Mouse (Mus musculus): ENCODE results near the gene Opn5. TPM values are rescaled to one million over a fixed set of nuclear protein-coding genes. Genes with fewer than 3 reads are reported as not detected.

The Opn5 gene
- polyA plus RNA-seq, 1 experiment from 2014 or later: not detected

DNA sequence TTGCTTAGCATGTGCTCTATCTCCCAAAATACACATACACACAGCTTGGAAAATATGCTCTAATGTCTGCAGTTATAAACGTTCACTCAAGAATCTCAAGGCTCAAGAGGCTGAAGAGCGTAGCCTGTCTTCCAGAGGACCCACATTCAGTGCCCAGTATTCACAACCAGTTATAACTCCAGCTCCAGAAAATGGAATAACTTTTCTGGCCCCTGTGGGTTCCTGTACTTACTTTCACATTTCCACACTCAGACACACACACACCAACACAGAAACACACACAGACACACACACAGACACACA is 28.2 kb downstream of the Opn5 start:
- Histone ChIP-seq H3K27ac (ENCODE audit: low read depth, low read length) (no peak overlapping the region), H3K27me3 (ENCODE audit: control insufficient read depth, insufficient read depth, low read length) (no peaks in the 10 kb centered on the region), H3K4me2 (ENCODE audit: low read depth) (no peak overlapping the region), H3K9ac (ENCODE audit: low read length) (no peak overlapping the region), H3K9me3 (ENCODE audit: control insufficient read depth, low read length) (no peaks in the 10 kb centered on the region), H3K4me1 (ENCODE audit: control insufficient read depth, insufficient read depth, low read length) (no peaks in the 10 kb centered on the region), H3K4me3 (ENCODE audit: low read depth, low read length) (no peak overlapping the region), H3K36me3 (ENCODE audit: control insufficient read depth, insufficient read depth, low read length) (no peaks in the 10 kb centered on the region)
- ATAC-seq (ENCODE audit: insufficient read depth, low FRiP score, low TSS enrichment): no peak
- DNase-seq (ENCODE audit: low spot score): no peak
- 86% methylated on average over 2 of the region's 2 CpGs for WGBS

GRCm38 (mm10) chr17:42582281-42583028 is 28.7 kb downstream of the Opn5 start:
- WGBS: 53% methylated on average over 1 of the region's 1 CpGs
- no peak overlapping the region for H3K4me3 ChIP-seq (ENCODE audit: low read depth, low read length)

DNA sequence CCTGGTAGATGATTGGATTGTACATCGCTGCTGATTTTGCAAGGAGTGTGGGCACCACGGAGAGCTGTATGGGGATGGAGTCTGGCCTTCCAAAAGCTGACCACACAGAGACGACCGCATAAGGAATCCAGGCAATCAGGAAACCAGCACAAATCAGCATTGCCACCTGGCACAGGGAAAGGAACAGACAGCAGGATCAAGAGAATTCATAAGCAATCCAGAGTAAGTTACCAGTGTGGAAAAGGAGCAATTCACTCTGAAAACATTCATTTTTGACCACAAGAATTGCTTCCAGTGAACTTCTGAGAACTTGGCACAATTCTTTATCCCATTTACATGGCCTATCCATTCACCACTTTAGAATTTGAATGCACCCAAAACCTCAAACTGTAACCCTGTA is 30.6 kb downstream of the Opn5 start:
- H3K36me3 ChIP-seq (ENCODE audit: control insufficient read depth, insufficient read depth, low read length): no peaks in the 10 kb centered on the region
- H3K27ac ChIP-seq (ENCODE audit: low read depth, low read length): no peak overlapping the region
- no peak for DNase-seq (ENCODE audit: low spot score)
- no peak for ATAC-seq (ENCODE audit: insufficient read depth, low FRiP score, low TSS enrichment)
- WGBS: 82% methylated on average over 4 of the region's 4 CpGs
- no peak overlapping the region for H3K4me2 ChIP-seq (ENCODE audit: low read depth)
- no peak overlapping the region for H3K4me3 ChIP-seq (ENCODE audit: low read depth, low read length)
- H3K9me3 ChIP-seq (ENCODE audit: control insufficient read depth, low read length): no peaks in the 10 kb centered on the region
- no peaks in the 10 kb centered on the region for H3K27me3 ChIP-seq (ENCODE audit: control insufficient read depth, insufficient read depth, low read length)
- H3K9ac ChIP-seq (ENCODE audit: low read length): no peak overlapping the region
- no peaks in the 10 kb centered on the region for H3K4me1 ChIP-seq (ENCODE audit: control insufficient read depth, insufficient read depth, low read length)

More at GRCm38 (mm10) chr17:42582281-42583028, 28.7 kb downstream of the Opn5 start:
- no peak overlapping the region for H3K9ac ChIP-seq (ENCODE audit: low read length)
- ATAC-seq (ENCODE audit: insufficient read depth, low FRiP score, low TSS enrichment) (no peak), DNase-seq (ENCODE audit: low spot score) (no peak)
- H3K9me3 ChIP-seq (ENCODE audit: control insufficient read depth, low read length): no peaks in the 10 kb centered on the region
- H3K4me1 ChIP-seq (ENCODE audit: control insufficient read depth, insufficient read depth, low read length): no peaks in the 10 kb centered on the region
- H3K27ac ChIP-seq (ENCODE audit: low read depth, low read length): no peak overlapping the region
- H3K27me3 ChIP-seq (ENCODE audit: control insufficient read depth, insufficient read depth, low read length): no peaks in the 10 kb centered on the region
- no peak overlapping the region for H3K4me2 ChIP-seq (ENCODE audit: low read depth)
- H3K36me3 ChIP-seq (ENCODE audit: control insufficient read depth, insufficient read depth, low read length): no peaks in the 10 kb centered on the region

- Histone ChIP-seq H3K4me2 (ENCODE audit: low read depth) (no peak overlapping the region), H3K27me3 (ENCODE audit: control insufficient read depth, insufficient read depth, low read length) (no peaks in the 10 kb centered on the region), H3K36me3 (ENCODE audit: control insufficient read depth, insufficient read depth, low read length) (no peaks in the 10 kb centered on the region), H3K9me3 (ENCODE audit: control insufficient read depth, low read length) (no peaks in the 10 kb centered on the region), H3K4me1 (ENCODE audit: control insufficient read depth, insufficient read depth, low read length) (no peaks in the 10 kb centered on the region), H3K9ac (ENCODE audit: low read length) (no peak overlapping the region), H3K27ac (ENCODE audit: low read depth, low read length) (no peak overlapping the region), H3K4me3 (ENCODE audit: low read depth, low read length) (no peak overlapping the region)
- DNase-seq (ENCODE audit: low spot score) (no peak), ATAC-seq (ENCODE audit: insufficient read depth, low FRiP score, low TSS enrichment) (no peak)
- WGBS: 93% methylated on average over 3 of the region's 3 CpGs
These were observed 31.0 kb downstream of the Opn5 start for GRCm38 (mm10) chr17:42580196-42580595.

GRCm38 (mm10) chr17:42576671-42577168 is 34.5 kb downstream of the Opn5 start:
- Histone ChIP-seq H3K4me1 (ENCODE audit: control insufficient read depth, insufficient read depth, low read length) (no peaks in the 10 kb centered on the region), H3K9ac (ENCODE audit: low read length) (no peak overlapping the region), H3K4me2 (ENCODE audit: low read depth) (no peak overlapping the region), H3K27ac (ENCODE audit: low read depth, low read length) (no peak overlapping the region), H3K27me3 (ENCODE audit: control insufficient read depth, insufficient read depth, low read length) (no peaks in the 10 kb centered on the region), H3K4me3 (ENCODE audit: low read depth, low read length) (no peak overlapping the region), H3K9me3 (ENCODE audit: control insufficient read depth, low read length) (no peaks in the 10 kb centered on the region), H3K36me3 (ENCODE audit: control insufficient read depth, insufficient read depth, low read length) (no peaks in the 10 kb centered on the region)
- WGBS: 41% methylated on average over 6 of the region's 6 CpGs
- peak; percentile 13 for DNase-seq (ENCODE audit: low spot score)
- ATAC-seq (ENCODE audit: insufficient read depth, low FRiP score, low TSS enrichment): no peak

DNA sequence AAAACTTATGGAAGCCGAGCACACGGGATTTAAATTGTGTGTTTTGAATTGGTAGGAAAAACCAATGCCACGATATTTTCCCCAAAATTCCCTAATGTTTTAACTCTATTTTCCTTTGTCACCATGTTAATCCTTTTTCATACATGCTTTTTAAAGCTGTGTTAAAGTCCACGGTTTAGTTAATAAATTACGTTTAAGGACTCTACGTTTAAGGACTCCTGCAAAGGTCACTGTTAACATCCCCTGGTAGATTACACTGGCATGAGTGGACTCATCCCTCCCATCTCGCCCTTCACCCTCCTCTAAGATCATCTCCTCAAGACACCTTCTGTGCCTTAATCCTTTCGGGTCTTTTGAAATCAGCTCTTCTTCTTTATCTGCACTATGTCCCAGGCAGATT is 37.4 kb downstream of the Opn5 start:
- Histone ChIP-seq H3K9ac (ENCODE audit: low read length) (no peak overlapping the region), H3K4me2 (ENCODE audit: low read depth) (no peak overlapping the region), H3K9me3 (ENCODE audit: control insufficient read depth, low read length) (no peaks in the 10 kb centered on the region), H3K4me3 (ENCODE audit: low read depth, low read length) (no peak overlapping the region), H3K27me3 (ENCODE audit: control insufficient read depth, insufficient read depth, low read length) (no peaks in the 10 kb centered on the region), H3K4me1 (ENCODE audit: control insufficient read depth, insufficient read depth, low read length) (no peaks in the 10 kb centered on the region), H3K36me3 (ENCODE audit: control insufficient read depth, insufficient read depth, low read length) (no peaks in the 10 kb centered on the region), H3K27ac (ENCODE audit: low read depth, low read length) (no peak overlapping the region)
- no peak for ATAC-seq (ENCODE audit: insufficient read depth, low FRiP score, low TSS enrichment)
- no peak for DNase-seq (ENCODE audit: low spot score)
- 90% methylated on average over 8 of the region's 8 CpGs for WGBS

- 94% methylated on average over 2 of the region's 2 CpGs for WGBS
- Histone ChIP-seq H3K4me2 (ENCODE audit: low read depth) (no peak overlapping the region), H3K27ac (ENCODE audit: low read depth, low read length) (no peak overlapping the region), H3K36me3 (ENCODE audit: control insufficient read depth, insufficient read depth, low read length) (no peaks in the 10 kb centered on the region), H3K4me3 (ENCODE audit: low read depth, low read length) (no peak overlapping the region), H3K27me3 (ENCODE audit: control insufficient read depth, insufficient read depth, low read length) (no peaks in the 10 kb centered on the region), H3K9me3 (ENCODE audit: control insufficient read depth, low read length) (no peaks in the 10 kb centered on the region), H3K9ac (ENCODE audit: low read length) (no peak overlapping the region), H3K4me1 (ENCODE audit: control insufficient read depth, insufficient read depth, low read length) (no peaks in the 10 kb centered on the region)
- no peak for ATAC-seq (ENCODE audit: insufficient read depth, low FRiP score, low TSS enrichment)
- DNase-seq (ENCODE audit: low spot score): no peak
These were observed 61.6 kb downstream of the Opn5 start for GRCm38 (mm10) chr17:42549578-42549977.

DNA sequence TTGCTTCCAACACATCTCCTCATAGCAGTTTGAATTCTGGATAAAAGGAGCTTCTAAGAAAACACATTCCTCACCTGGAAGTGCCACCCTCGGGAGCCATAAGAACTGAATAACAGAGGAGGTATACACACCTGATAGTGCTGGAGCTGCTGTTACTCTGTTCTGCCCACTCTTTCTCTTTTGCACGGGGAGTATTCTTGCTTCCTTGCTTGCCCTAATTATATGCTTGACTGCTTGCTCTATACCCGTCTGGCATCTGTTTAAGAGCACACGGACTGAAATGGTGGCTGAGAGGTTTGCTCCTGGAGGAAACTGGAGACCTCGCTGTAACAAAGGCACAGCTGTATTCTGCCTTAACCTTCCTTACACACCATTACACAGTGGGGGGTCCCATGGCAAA is 81.0 kb downstream of the Opn5 start:
- H3K27ac ChIP-seq (ENCODE audit: low read depth, low read length): no peak overlapping the region
- DNase-seq (ENCODE audit: low spot score) (no peak), ATAC-seq (ENCODE audit: insufficient read depth, low FRiP score, low TSS enrichment) (no peak)
- H3K36me3 ChIP-seq (ENCODE audit: control insufficient read depth, insufficient read depth, low read length): no peaks in the 10 kb centered on the region
- no peak overlapping the region for H3K4me2 ChIP-seq (ENCODE audit: low read depth)
- H3K27me3 ChIP-seq (ENCODE audit: control insufficient read depth, insufficient read depth, low read length): no peaks in the 10 kb centered on the region
- no peak overlapping the region for H3K9ac ChIP-seq (ENCODE audit: low read length)
- WGBS: 39% methylated on average over 5 of the region's 5 CpGs
- H3K4me1 ChIP-seq (ENCODE audit: control insufficient read depth, insufficient read depth, low read length): no peaks in the 10 kb centered on the region
- H3K9me3 ChIP-seq (ENCODE audit: control insufficient read depth, low read length): no peaks in the 10 kb centered on the region
- H3K4me3 ChIP-seq (ENCODE audit: low read depth, low read length): no peak overlapping the region
